Mouse (Mus musculus) erythroblast, embryonic 14.5 days (primary cell): ENCODE results near the gene Spg21. TPM values are rescaled to one million over a fixed set of nuclear protein-coding genes. Genes with fewer than 3 reads are reported as not detected.

Source experiments
- H3K27me3 ChIP-seq: 2 replicates; pipeline ENCODE4 v1.6.1; 2012; ENCODE audit warnings: inconsistent platforms; ENCODE audit not compliant: control insufficient read depth
- H3K36me3 ChIP-seq: 2 replicates; pipeline ENCODE4 v1.6.1; 2012; ENCODE audit warnings: mild to moderate bottlenecking, inconsistent platforms; ENCODE audit not compliant: control insufficient read depth
- H3K4me1 ChIP-seq: 2 replicates; pipeline ENCODE4 v1.6.1; 2012; ENCODE audit warnings: inconsistent platforms; ENCODE audit not compliant: control insufficient read depth
- H3K4me3 ChIP-seq: replicated peaks from 2 replicates; pipeline ENCODE3; 2012; ENCODE audit warnings: moderate library complexity, mild to moderate bottlenecking, inconsistent platforms
- H3K9me3 ChIP-seq: 2 replicates; pipeline ENCODE4 v1.6.1; 2012; ENCODE audit warnings: low read length, inconsistent platforms, mixed read lengths; ENCODE audit not compliant: control insufficient read depth
- GATA1 ChIP-seq: IDR thresholded peaks from 2 replicates; pipeline ENCODE4 v1.6.1; 2012; ENCODE audit warnings: low read length, inconsistent platforms, mixed read lengths
- TAL1 ChIP-seq: IDR thresholded peaks from 3 replicates; pipeline ENCODE4 v1.6.1; 2012; ENCODE audit warnings: low read length, inconsistent platforms, mixed read lengths
- polyA plus RNA-seq: library from polyadenylated mRNA; stranded (reverse); fragments of >175 nt; gene quantifications from 2 replicates; pipeline ENCODE4 v1.2.3, GENCODE M21; 2012

Gene Spg21
- polyA plus RNA-seq, 1 experiment: 0.51 TPM

DNA sequence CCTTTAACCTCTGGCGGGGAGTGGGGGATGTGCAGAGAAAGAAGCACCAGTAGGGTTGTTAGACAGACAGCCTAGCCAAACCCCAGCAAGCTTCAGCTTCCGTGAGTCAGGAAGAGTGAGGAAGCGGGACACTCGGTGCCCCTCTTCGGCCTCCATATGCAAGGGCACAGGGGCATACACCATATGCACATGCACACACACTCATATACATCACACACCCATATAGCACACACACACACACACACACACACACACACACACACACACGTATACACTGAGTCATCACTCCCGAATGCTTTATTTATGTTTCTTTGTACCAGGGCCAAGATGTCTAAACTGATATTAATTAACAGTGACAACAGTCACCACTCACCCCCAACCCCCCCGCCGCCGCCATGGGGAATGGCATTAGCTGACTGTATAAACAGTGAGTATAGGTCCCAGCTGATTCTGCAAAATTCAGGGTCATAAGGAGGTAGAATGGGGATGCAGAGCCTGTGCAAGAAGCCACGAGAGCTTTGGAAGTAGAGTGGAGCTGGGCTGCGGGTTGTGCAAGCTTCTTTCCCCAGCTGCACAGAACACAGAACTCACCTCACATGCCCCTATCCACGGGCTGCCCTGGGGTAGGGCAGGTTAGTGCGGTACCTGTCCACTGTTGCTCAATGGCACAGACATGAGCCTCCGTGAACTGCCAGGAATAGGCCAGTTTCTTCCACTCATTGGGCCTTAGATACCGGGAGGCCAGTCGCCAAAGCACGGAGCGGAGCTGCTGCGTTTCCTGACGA lies 42.2 kb downstream of the Spg21 start:
- Histone ChIP-seq H3K9me3 (no peaks in the 10 kb centered on the region), H3K4me3 (no peak overlapping the region), H3K36me3 (no peaks in the 10 kb centered on the region), H3K4me1 (peaks cover 2% of the 10 kb centered on the region; the same call in 1 of the 2 replicates), H3K27me3 (peaks cover 3% of the 10 kb centered on the region; the same call in 1 of the 2 replicates)
- no peak for TF ChIP-seq TAL1
- no peak for TF ChIP-seq GATA1

DNA sequence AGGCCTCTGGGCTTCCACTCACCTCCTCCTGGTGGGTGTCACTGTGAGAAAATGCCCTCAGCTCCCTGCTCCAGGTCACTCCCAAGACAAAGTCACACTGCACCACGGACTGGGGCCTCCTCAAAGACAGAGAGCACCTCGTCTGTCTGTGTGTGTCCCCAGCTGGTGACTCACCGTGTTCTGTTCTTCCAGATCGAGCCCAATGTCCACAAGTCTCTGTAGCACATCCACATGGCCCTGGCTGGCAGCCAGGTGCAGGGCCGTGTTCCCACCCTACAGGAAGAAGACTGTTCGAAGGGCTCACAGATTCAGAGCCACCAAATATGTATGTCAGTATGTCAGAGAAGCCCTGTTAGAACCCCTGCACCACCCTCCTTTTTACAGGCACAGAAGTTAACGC lies 47.7 kb downstream of the Spg21 start:
- peaks cover 2% of the 10 kb centered on the region; the same call in 1 of the 2 replicates for H3K4me1 ChIP-seq
- H3K4me3 ChIP-seq: no peak overlapping the region
- H3K36me3 ChIP-seq: no peaks in the 10 kb centered on the region
- peaks cover 10% of the 10 kb centered on the region for H3K27me3 ChIP-seq
- H3K9me3 ChIP-seq: no peaks in the 10 kb centered on the region
- TF ChIP-seq GATA1 (no peak), TAL1 (no peak)

DNA sequence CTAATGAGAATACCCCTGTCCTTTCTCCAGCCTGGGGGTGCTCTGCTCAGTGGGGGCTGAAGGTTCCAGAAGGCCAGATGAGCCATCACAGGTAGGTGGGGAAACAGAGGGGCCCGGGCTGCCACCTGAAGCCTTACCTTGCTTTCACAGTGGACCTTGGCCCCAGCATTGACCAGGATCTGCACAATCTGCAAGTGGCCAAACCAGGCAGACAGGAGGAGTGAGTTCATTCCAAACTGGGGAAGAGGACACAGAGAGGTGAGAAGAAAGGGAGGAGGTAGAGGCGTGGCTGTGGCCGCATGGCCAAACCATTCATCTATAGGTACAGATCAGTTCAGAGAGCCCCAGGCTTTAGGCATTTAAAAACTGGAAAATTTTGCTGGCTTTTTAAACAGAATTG lies 51.8 kb downstream of the Spg21 start:
- Histone ChIP-seq H3K9me3 (no peaks in the 10 kb centered on the region), H3K4me1 (no peaks in the 10 kb centered on the region), H3K27me3 (peaks cover 13% of the 10 kb centered on the region), H3K36me3 (no peaks in the 10 kb centered on the region), H3K4me3 (no peak overlapping the region)
- no peak for TF ChIP-seq GATA1
- TF ChIP-seq TAL1: no peak

DNA sequence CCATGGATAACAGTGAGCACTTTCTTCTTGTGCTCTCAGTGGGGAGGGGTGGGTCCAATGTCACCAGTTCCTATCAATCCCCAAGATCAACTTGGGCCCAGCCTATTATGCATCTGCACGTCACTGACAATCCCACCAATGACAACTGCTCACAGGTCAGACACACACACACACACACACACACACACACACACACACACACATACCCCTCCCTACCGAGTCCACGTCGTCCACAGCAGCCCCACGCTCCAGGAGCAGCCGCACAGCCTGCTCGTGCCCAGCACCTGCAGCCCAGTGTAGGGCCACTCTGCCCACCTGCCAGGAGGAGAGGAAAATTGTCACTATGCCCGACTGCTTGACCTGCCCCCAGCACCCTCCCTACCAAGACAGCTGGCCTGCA lies 53.7 kb downstream of the Spg21 start:
- no peaks in the 10 kb centered on the region for H3K4me1 ChIP-seq
- H3K4me3 ChIP-seq: no peak overlapping the region
- H3K27me3 ChIP-seq: peaks cover 11% of the 10 kb centered on the region
- TF ChIP-seq TAL1: no peak
- no peak for TF ChIP-seq GATA1
- H3K36me3 ChIP-seq: no peaks in the 10 kb centered on the region
- H3K9me3 ChIP-seq: no peaks in the 10 kb centered on the region

DNA sequence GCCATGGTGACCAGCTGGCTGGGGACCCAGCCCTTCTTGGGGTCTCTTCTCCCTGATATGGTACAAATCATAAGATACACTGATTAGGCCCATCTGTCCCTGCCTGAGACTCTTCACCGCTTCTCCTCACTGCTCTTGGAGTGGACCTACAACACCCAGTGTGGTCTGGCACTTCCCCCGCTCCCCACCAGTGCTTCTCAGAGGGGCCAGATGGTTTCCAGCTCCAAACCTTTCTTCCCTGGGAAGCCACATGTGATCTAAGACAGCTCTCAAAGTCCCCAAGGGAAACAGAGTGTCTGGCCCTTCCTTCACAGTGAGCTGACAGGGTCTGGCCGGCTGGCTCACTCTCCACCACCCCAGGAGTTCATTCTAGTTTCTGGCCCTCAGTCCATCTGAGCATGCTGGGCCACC lies 54.1 kb downstream of the Spg21 start:
- Histone ChIP-seq H3K9me3 (no peaks in the 10 kb centered on the region), H3K4me3 (no peak overlapping the region), H3K27me3 (peaks cover 13% of the 10 kb centered on the region), H3K4me1 (no peaks in the 10 kb centered on the region), H3K36me3 (no peaks in the 10 kb centered on the region)
- no peak for TF ChIP-seq TAL1
- no peak for TF ChIP-seq GATA1

DNA sequence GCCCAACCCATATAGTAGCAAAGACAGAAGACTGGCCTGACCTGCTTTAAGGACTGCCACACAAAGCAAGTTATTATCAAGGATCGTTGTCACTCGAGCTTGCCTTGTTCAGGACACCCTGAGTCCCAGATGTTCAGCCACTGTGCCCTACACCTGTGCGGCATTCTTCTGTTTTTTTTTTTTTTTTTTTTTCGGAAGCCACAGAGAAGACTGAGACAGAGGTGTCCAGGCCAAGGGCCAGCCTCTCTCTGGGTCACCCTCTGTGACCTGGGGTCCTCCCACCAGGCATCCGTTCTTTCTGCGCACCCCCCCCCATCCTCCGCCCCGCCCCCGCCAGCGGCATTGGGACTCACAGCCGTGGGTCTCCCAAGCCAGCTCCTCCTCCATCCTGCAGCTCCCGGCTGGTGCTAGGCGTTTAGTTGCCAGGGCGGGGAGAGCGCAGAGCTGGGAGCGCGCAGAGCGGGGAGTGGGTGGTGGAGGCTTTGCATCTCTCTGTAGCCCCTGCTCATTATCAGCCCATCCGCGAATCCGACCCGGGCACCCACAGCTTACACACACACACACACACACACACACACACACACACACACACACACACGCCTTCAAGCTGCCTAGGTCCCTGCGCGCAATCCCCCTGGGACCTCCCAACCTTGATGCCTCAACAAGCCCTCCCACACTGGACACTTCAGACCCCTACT lies 59.2 kb downstream of the Spg21 start, which contains the start of gene Ankdd1a:
Ankdd1a (minus strand) TSS at position 387 of the 698 bp plus-strand sequence.
- peaks cover 15% of the 10 kb centered on the region for H3K4me1 ChIP-seq
- H3K4me3 ChIP-seq: no peak within 1 kb of the TSS

DNA sequence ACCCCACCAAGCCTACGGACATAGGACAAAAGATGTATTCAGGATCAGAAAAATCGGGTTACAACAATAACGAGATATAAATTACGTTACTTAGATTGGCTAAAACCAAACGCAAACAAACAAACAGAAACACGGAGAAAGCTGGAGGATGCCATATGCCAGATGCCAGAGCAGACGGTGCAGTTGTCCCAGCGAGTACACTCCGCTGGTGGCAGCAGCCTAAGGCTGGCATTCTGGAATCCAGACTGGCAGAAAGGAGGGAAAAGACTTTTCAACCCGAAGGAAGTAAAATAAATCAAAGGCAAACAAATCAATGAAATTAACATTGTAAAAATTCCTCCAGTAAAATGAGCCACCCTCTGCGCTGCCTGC lies 59.7 kb downstream of the Spg21 start:
- Histone ChIP-seq H3K4me1 (peaks cover 18% of the 10 kb centered on the region), H3K4me3 (no peak overlapping the region), H3K27me3 (peaks cover 19% of the 10 kb centered on the region), H3K9me3 (no peaks in the 10 kb centered on the region), H3K36me3 (no peaks in the 10 kb centered on the region)
- TF ChIP-seq GATA1: no peak
- TF ChIP-seq TAL1: no peak

More for the DNA sequence above, 59.2 kb downstream of the Spg21 start, which contains the start of gene Ankdd1a:
- Histone ChIP-seq H3K27me3 (peaks cover 19% of the 10 kb centered on the region), H3K9me3 (no peaks in the 10 kb centered on the region), H3K36me3 (no peaks in the 10 kb centered on the region)
- TF ChIP-seq TAL1: no peak
- TF ChIP-seq GATA1: no peak

DNA sequence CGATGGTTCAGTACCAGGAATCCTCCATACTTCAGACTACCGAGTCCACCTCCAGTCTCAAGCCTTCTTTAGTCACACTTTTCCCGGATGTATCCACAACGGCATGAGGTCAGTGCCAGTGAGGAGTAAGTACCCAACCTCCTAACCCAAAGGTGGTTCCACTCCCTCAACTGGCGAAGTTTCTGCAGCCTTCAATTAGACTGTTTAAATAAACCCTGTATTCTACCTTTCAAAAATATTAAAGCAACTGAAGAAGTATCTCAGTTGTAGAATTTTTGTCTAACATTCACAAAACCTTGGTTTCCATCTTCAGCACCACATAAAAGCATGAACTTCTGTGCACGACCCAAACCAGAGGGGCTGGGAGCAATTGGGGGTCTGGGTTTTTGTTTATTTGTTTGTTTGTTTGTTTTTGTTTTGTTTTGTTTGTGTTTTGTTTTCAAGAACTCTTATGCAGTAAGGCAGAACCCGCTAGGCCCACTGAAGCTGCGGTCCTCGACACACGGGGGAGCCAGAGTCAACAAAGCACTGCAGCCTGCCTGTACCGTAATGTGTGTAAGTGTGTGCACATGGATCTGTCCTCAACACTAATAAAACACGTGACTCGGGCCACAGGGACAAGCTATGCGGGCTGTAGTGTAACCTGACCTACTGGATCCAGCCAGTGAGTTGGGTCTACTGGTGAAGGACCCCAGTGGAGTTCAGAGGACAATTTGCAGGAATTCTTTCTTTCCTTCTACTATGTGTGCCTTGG lies 63.0 kb downstream of the Spg21 start:
- H3K36me3 ChIP-seq: no peaks in the 10 kb centered on the region
- TF ChIP-seq TAL1 (no peak), GATA1 (no peak)
- H3K9me3 ChIP-seq: no peaks in the 10 kb centered on the region
- H3K4me1 ChIP-seq: peaks cover 45% of the 10 kb centered on the region
- H3K27me3 ChIP-seq: peaks cover 19% of the 10 kb centered on the region
- H3K4me3 ChIP-seq: no peak overlapping the region

DNA sequence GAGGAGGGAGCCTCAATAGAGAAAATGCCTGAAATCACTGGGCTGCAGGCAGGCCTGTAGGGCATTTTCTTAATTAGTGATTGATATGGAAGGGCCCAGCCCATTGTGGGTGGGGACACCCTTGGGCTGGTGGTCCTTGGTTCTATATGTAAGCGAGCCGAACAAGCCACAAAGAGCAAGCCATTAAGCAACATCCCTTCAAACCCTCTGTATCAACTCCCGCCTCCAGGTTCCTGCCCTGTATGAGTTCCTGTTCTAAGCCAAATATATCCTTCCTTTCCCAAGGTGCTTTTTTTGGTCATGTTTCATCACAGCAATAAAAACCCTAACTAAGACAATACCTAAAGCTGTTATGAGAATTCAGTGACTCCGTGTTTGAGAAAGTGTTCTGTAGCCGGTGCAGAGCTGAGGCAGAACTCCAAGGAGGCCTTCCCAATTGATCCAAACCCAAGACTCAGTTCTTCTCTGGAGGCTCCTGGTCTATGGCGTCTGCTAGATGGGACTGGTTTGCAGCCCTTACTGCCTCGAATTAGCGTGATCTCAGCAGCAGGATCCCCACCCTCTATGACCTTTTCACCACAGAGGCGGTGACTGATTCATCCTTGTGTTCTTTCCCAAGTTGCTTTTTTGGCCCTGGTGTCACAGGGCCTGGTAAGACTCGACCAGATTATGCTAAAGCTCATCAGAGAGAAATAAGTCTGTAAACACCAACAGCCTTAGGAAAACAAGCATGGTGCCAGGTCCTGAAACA lies 64.9 kb downstream of the Spg21 start:
- H3K4me1 ChIP-seq: peaks cover 63% of the 10 kb centered on the region
- no peaks in the 10 kb centered on the region for H3K9me3 ChIP-seq
- no peak for TF ChIP-seq TAL1
- no peak for TF ChIP-seq GATA1
- no peaks in the 10 kb centered on the region for H3K36me3 ChIP-seq
- H3K4me3 ChIP-seq: no peak overlapping the region
- H3K27me3 ChIP-seq: peaks cover 8% of the 10 kb centered on the region
